Mouse (Mus musculus): ENCODE measurements around the gene Mink1.

- TF ChIP-seq HCFC1 (IDR thresholded peaks at IDR 0.05; ENCODE audit: borderline replicate concordance, insufficient read depth, low read length) (no peak), ZC3H11A (IDR thresholded peaks at IDR 0.05; ENCODE audit: borderline replicate concordance, low read depth, low read length) (no peak), MAFK (IDR thresholded peaks at IDR 0.05; ENCODE audit: insufficient read depth, low read depth, low read length) (no peak), ZNF384 (IDR thresholded peaks at IDR 0.05; ENCODE audit: low read depth, low read length) (no peak)
These were observed 29.8 kb upstream of the Mink1 start, which contains the start of gene Gm40193 for GRCm38 (mm10) chr11:70532839-70533238.

Data from ES-E14 (cell line).